Mouse (Mus musculus): ENCODE results near the gene Svbp.

GRCm38 (mm10) chr4:119248407-119248965, 53.4 kb downstream of the Svbp start:
- no peak for TF ChIP-seq CTCF (IDR thresholded peaks at IDR 0.05; ENCODE audit: low read depth)
- no peak for TF ChIP-seq EP300 (optimal IDR thresholded peaks at IDR 0.05)
